Mouse (Mus musculus) CD4-positive, CD25-positive, alpha-beta regulatory T cell, adult 2 months (primary cell): ENCODE data around the gene Gm43720.

Experiments used
- DNase-seq: peaks from one replicate; pipeline ENCODE4 v3.0.0-alpha.2; 2012; ENCODE audit warnings: low read depth, low spot score

Gene Gm43720

DNA sequence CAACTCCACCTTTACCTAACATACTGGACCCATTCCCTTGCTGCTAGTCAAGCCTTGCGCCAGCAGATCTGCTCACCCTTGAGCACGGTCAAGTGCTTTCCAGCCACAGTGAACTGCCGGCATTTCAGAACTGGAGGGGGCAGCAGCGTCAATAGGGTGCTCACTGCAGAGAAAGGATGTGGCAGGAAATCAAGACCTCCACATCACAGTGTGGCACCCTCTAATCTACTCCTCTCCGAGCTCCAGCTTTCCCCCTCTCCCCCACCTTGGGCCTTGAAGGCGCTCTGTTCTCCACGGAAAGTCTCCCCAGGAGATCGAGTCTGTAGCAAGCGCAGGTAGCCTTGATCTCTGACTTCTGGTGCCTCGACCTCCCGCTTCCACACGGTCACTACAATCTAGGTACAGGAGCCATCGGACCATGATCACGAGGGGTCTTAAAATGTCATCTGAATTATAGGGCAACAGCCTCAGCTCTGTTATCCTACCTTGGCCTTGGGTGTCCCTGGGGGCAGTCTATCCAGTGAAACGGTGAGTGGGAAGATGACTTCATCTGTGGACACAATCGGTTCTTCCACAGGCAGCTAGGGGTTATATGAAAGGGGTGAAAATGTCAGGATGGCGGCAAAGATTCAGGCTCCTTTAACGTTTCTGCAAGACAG is 17.0 kb downstream of the Gm43720 start:
- DNase-seq: no peak

DNA sequence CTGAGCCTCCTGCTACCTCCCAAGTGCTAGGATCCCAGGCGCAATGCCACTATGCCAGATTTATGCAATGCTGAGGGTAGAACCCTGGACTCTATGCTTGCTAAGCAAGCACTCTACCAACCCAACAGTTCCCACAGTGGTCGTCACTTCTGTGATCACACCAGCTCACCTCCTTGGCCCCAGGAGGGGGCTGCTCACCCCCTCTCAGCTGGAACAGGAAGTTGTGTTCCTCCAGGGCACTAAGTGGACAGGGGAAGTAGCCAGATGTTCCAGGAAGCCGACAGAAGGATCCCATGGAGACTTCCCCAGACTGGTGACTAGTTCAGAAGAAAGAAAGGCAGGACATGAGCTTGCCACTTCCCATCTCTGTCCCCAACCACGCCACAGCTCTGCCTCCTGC is 17.8 kb downstream of the Gm43720 start:
- DNase-seq: no peak

DNA sequence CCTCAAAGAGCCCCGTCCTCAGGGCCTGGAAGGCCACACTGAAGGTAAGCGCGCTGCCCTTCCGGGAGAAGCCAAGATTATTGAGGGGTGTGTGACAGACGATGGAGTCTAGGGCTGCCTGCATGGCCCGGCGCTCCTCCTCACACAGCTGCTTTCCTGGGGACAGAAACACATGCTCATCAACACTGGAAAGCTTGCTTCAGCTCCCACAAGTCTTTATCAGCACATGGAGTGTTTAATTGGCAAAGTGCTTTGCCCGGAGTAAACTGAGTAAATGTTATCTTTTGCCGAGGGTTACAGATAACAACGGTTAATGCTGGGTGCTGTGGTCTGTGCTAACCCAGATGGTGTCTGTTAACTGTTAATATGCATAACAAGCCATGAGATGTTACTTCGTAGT is 18.9 kb downstream of the Gm43720 start:
- DNase-seq: no peak

DNA sequence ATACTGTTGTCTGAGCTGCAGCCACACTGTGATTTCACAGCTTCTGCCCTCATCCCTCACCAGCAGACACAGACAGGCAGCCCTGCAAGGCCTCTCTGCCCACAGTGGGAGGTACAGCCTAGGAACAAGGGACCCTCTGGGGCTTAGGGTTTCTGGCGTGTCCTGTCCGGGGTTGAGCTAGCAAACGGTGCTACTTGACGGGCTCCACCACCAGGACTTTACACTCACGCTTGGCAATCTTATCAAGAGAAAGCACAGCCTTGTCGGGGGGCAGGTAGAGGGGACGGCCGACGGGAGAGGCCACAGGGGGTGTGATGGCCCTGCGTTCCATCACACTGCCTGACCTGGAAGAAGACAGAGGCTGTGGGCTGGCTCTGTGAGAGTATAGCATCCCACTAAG is 19.7 kb downstream of the Gm43720 start:
- no peak for DNase-seq

DNA sequence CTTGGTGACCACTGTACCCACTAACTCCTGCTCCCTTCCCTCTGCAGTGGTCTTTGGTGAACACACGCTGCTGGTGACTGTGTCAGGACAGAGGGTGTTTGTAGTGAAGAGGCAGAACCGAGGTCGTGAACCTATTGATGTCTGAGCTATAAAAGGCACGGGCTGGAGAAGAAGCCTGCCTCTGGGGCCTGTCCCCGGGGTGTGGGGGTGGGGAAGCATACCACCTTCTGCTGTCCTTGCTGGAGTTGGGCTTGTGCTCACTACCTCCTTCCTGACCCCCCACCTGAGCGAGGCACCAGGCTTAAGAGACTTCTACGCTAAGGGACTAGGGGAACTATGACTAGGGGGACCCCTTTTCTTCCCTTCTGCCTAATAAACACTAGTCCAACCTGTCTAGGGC is 20.8 kb downstream of the Gm43720 start:
- no peak for DNase-seq

DNA sequence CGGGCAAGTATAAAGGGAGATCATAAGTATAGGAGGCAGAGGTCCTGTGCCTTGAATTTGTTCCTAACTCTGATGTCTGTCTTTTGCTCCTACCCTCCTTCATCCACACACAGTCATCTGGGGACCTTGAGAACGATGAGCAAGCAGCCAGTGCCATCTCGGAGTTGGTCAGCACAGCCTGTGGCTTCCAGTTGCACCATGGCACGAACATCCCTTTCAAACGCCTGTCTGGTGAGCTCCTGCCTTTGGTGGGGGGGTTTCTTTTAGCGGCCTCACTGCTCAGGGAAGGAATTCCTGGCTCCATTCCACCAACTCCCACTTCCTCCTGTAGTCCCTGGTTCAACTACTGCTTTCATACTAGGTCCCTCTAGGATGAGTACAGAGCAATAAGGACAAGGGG is 21.2 kb downstream of the Gm43720 start:
- no peak for DNase-seq

DNA sequence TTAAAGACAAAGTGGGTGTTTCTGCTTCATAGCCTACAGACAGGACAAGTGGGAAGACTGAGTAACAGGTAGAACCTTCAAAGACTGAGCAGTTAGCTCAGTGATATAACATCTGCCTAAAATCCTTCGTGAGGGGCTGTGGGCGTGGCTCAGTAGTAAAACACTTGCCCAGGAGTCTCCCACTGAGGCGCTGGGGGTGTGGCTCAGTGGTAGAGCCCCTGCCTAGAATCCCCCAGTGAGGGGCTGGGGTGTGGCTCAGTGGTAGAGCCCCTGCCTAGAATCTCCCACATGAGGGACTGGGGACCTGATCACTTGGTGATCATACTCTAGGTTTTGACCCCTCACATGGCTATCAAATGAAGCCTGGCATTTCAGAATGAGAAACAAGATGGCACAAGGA is 21.7 kb downstream of the Gm43720 start:
- no peak for DNase-seq

DNA sequence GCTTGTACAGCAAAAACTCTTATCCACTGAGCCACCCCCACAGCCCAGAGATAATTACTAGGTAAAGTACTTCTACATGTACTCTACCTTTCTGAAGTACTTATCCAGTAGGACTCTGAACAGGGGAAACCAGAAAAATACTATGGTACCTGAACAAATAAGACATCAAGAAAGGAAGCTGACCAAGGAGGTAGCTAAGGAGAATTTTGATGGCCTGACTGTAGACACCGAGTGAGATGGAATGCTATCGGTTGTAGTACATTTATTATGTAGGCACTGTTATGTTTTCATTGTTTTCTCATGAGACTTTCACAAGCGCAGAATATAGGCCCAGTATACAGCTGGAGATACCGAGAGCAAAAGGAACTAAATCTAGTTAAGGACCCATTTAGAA is 22.2 kb downstream of the Gm43720 start:
- DNase-seq: no peak

DNA sequence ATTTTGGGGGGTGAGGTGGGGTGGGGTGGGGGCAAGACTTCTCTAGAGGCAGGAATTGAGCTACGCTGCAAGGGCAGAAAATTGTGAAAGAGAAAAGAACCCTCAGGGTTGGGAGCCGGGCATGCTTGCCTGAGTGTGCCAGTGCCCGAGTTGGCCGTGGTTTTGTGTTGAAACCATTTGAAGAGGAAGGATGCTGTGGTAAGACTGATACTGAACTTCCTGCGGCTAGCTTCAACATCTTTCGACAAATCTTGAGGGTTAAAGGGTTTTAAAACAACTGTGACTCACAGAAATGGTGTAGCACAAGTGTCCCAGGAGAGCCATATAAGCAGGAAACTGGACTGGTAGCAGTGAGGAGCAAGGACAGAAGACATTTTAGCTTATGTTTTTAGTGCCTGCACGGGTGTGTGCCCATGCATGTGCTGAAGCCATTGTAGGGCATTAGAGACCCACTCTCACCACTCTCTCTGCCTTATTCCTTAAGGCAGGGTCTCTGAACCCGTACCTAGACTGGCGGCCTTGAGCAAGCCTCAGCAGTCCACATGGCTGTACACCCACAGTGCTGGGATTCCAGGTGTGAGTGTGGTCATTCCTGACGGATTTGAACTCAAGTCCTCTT is 22.7 kb downstream of the Gm43720 start:
- DNase-seq: peak; percentile 63

DNA sequence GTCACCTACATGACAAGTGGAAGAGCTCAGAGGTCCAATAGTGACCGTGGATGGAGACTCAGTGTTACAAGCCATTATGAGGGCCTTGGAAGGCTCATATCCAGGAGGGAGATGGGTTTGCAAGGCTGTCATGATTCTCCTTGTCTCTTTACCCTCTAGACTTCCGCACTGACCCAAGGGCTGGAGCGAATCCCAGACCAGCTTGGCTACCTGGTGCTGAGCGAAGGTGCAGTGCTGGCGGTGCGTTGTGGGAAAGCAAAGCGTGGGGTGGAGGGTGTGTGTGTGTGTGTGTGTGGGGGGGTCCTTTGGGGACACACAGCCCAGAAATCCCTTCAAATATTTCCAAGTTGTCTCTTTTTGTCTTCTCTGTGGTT is 23.7 kb downstream of the Gm43720 start:
- DNase-seq: no peak

DNA sequence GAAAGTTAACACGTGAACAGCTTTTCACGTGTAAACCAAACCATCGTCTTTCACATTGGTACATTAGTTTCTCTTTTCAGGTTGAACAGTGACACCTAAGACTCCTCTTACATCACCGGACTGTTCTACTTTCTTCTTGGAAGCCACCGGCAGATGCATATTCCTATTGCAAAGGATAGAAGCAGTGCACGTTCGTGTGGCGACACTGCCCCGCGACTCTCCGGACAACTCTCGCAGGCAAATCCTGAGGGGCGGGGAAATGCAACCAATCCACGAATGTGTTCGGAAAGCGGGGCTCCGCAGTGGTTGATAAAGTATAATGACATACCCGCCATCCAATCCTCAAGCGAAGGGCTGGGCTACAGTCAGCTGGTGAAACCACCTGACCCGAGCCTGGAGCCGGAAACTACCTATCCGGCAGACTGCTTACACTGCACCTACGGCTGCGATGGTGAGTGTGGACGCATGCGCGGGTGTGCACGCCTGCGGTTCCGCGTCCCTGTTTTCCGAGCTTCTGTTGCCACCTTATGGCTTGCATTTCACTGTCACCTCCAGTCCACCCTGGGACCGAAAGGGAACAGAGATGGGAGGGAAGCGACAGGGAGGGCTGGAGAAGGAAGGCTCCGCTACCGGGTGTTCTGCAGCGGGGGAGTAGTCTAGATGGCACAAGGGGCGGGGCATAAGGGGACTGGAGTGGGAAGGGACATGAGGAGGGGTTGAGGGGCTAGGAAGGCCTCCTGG is 24.2 kb downstream of the Gm43720 start, which contains the start of gene Lamtor4:
TSS of gene Lamtor4 (plus strand) at position 130 of the 741 bp plus-strand sequence.
- DNase-seq: peak; percentile 96

DNA sequence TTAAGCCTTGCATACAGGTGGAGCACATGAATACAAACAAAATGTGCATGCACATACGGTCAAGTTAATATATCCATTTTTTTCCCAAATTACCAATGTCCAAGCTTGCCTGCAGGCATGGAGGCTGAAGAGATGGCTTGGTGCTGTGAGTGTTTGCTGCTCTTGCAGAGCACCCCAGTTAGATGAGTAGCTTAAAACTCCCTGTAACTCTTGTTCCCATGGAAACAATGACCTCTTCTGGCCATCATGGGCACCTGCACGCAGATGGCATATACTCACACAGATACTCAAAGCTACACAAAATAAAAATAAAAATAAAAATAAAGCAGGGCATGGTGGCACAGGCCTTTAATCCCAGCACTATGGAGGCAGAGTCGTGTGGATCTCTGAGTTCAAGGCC is 26.7 kb downstream of the Gm43720 start:
- DNase-seq: no peak

DNA sequence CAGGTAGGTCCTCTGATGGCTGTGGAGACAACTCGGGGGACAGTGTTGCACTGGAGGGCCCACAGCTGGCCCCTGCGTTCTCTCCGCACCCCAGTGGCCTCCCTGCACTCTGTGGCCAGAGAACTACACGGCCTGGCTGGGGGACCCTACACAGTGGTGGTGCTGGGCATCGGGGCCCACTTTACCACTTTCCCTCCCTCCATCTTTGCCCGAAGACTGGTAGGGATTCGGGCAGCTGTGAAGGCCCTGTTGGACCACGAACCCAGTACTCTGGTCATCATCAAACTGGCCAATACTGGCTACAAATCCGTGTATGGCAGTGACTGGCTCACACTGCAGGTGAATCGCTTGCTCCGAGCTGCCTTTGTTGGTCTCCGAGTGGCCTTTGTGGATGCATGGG is 28.6 kb downstream of the Gm43720 start:
- no peak for DNase-seq

DNA sequence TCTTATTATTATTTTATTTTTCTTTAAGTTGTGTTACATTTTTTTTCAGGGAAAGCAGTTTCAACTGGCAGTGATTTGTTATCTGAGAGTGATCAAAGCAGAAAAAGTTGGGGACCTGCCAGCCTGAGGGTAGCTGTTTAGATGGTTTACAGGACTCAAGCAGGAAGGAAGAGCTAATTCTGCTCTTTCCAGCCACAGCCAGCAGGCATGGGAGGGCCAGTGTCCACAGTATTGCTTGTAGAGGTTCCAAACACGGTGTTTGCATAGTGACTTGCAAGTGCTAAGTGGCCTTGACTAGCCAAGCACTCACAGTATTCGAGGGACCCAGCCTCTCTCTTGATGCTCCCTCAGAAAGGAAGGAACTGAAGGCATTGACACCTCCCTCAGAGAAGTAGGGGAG is 38.2 kb downstream of the Gm43720 start:
- DNase-seq: no peak

DNA sequence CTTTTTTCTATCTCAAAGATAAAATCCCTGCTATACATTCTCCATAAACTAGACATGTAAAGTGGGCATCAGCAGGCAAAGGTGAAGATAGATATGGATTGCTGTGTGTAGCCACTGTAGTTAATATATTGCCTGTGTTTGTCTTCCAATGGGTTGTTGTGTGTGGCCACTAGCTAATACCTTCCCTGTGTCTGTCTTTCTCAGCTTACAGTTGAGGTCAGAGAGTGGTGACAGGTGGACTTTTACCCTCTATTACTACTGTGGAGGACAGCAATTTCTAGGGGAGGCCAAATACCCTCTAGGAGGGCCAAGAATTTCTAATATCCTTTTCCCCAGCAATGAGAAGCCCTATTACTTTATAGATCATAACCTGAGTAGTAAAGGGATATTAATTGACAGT is 45.5 kb downstream of the Gm43720 start:
- no peak for DNase-seq

DNA sequence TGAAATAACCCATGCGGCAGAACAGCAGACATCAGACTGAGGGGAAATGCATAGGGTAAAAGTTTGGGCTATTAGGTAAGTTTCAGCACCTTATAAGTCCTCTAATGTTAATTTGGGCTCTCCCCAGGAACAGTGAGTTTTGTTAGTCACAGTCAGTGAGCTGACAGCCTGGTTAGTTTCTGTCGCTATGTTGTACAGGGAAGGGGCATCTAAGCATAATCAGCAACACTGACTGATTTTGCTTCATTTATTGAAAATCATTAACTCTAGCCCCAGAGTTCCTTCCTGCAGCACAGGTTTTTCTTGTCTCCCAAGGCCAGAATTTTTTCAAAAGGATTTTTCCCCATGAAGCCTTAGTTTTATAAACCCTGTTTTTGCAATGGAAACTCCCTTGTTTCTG is 46.0 kb downstream of the Gm43720 start:
- no peak for DNase-seq

DNA sequence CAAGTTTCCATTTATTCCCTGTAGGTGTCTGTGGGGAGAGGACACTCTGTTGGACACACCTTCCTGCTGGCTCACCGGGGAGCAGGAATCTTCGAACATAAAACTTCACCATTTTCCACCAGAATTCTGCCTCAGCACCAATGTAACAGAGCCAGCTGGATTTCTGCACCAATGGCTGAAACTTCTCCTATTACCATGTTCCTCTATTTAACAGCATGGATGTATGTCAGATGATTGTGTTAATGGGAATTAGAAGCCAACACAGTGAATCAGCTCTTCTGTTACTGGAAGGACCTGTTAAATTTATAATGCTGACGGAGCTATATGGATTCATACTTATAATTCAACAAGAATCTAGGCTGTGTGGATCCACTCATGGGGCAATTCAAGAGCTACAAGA is 50.2 kb downstream of the Gm43720 start:
- DNase-seq: no peak

DNA sequence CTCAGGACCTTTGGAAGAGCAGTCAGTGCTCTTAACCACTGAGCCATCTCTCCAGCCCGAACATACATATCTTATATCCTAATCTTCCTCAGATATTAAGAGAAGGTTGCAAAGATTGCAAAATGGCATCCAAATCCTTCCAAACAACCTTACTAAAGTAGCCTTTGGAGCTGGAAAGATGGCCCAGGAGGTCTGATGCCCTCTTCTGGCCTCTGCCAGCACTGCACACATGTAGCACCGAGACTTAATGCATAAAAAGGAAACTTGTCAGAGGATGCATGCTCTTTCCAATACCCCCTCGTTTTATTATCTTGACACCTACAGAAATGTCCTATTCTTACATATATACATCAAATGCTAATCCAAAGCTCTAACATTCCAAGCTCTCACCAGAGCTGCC is 51.7 kb downstream of the Gm43720 start:
- DNase-seq: peak; percentile 50

DNA sequence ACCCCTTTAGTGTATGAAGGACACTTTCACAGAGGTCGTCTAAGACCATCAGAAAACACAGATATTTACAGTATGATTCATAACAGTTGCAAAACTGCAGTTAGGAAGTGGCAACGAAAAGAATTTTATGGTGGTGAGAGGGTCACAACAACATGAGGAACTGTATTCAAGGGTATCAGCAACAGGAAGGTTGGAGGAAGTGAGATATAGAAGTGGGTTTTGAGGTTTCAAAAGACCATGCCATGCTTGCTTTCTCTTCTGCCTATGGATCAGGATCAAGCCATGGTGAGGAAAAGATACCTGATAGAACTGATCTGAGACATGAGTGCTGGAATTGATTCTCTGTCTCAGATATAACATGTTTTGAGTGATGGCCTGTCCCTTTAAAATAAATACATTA is 52.4 kb downstream of the Gm43720 start:
- no peak for DNase-seq

DNA sequence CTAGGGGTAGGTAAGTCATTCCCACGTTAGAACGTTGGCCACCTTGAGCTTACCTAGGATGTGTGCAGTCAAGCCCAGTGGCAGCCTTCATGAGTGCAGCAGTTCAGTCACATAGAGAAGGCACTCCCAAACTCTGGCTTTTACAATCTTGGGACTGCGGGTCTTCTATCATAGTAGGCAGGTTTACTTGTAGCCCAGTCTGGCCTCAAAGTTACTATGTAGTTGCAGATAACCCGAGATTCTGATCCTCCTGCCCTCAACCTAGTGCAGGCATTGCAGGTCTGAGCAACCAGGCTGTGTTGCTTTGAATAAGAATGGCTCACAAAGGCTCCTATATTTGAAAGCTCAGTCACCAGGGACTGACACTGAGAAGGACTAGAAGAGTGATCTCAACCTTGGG is 53.3 kb downstream of the Gm43720 start:
- no peak for DNase-seq

DNA sequence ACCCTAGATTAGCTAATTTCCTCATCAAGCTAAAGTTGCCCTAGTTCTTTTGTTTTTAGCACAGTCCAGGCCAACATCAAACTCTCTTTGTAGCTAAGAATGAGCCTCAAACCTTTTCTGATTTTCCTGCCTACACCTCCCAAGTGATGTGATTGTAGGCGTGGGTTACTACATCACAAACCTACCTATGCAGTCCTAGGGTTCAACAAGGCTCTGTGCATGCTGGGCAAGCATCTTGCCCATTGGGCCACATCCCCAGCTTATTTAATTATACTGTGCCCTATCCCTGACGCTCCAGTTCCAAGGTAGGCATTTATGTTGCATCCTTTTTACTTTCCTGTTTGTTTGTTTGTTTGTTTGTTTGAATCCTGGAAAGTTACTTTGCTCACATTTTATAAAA is 54.1 kb downstream of the Gm43720 start, which contains the start of gene Nxpe5:
TSS of gene Nxpe5 (plus strand) at position 199 of the 400 bp plus-strand sequence.
- DNase-seq: no peak

DNA sequence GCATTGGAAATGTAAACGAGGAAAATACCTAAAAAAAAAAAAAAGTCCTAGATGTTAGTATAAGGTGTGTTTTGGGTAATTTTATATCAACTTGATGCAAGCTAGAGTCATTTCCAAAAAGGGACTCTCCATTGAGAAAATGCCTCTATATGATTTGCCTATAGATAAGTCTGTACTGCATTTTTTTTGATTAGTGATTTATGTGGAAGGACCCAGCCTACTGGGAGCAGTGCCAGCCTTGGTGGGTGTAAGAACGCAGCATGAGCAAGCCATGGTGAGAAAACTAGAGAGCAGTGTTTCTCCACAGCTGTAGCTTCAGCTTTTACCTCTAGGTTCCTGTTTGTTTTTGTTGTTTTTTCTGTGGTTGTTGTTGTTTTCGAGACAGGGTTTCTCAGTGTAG is 56.5 kb downstream of the Gm43720 start:
- DNase-seq: no peak

DNA sequence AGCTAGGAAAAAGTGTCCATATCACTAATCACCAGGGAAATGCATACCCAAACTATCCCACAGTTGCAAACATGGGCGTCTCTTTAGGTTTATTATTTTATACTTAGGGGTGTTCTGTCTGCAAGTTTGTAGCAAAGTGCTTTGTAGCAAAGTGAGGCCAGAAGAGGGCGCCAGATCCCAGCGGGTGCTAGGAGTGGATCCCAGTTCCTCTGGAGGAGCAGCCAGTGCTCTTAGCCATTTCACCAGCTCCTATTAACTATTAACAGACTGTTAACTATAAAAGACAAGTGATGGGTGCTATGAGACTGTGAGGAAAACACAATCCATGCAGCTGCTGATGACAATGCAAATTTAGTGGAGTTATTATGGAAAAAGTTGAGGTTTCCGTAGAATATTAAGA is 57.6 kb downstream of the Gm43720 start:
- DNase-seq: peak; percentile 85
